Mouse (Mus musculus): Measurements from ENCODE around the gene Msi1. TPM values are rescaled to one million over a fixed set of nuclear protein-coding genes. Genes with fewer than 3 reads are reported as not detected.

The Msi1 gene
- total RNA-seq (2021), result 1 to 10 TPM; 1.9 to 2.0 TPM
- long read RNA-seq, experiment 1, result 0 reads
- long read RNA-seq, experiment 2, partial matches to known transcripts, result 1 of 1 reads
- long read RNA-seq, experiment 2, other reads (novel, unspliced or antisense), result 0 of 1 reads

GRCm38 (mm10) chr5:115429359-115430186 lies at the start of gene Msi1:
Gene Msi1 (plus strand): TSS chr5:115429599.
- intact Hi-C loops (cut with DNase I), result no loop called here
- peak; percentile 18 to 28 for DNase-seq

- intact Hi-C loops (cut with DNase I), result no loop called here
- no peak for DNase-seq
These were observed 37.5 kb upstream of the Msi1 start for GRCm38 (mm10) chr5:115391935-115392334.

GRCm38 (mm10) chr5:115392969-115393368 lies 36.4 kb upstream of the Msi1 start:
- DNase-seq, result no peak
- intact Hi-C loops (cut with DNase I), result no loop called here

GRCm38 (mm10) chr5:115394223-115394622 lies 35.2 kb upstream of the Msi1 start:
- intact Hi-C loops (cut with DNase I), result no loop called here
- DNase-seq, result no peak

DNA sequence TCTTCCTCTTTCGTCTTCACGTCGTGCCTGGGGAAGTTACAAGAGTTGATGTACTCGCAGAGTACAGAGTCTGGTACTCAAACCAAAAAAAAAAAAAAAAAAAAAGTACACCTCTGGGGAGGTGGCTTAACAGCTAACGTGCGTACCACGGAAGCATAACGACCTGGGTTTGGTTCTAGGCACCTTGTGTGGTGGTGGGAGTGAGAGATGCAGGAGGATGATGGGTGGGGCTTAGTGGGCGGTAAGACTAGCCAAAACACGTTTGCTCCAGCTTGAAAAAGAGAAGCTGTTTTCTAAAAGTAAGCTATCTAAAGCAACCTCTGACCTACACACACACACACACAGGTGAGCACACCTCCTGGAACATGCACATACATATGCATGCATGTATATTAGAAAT lies 34.6 kb upstream of the Msi1 start:
- no peak for DNase-seq
- intact Hi-C loops (cut with DNase I), result no loop called here

GRCm38 (mm10) chr5:115396654-115397053 lies 32.7 kb upstream of the Msi1 start:
- intact Hi-C loops (cut with DNase I), result no loop called here

DNA sequence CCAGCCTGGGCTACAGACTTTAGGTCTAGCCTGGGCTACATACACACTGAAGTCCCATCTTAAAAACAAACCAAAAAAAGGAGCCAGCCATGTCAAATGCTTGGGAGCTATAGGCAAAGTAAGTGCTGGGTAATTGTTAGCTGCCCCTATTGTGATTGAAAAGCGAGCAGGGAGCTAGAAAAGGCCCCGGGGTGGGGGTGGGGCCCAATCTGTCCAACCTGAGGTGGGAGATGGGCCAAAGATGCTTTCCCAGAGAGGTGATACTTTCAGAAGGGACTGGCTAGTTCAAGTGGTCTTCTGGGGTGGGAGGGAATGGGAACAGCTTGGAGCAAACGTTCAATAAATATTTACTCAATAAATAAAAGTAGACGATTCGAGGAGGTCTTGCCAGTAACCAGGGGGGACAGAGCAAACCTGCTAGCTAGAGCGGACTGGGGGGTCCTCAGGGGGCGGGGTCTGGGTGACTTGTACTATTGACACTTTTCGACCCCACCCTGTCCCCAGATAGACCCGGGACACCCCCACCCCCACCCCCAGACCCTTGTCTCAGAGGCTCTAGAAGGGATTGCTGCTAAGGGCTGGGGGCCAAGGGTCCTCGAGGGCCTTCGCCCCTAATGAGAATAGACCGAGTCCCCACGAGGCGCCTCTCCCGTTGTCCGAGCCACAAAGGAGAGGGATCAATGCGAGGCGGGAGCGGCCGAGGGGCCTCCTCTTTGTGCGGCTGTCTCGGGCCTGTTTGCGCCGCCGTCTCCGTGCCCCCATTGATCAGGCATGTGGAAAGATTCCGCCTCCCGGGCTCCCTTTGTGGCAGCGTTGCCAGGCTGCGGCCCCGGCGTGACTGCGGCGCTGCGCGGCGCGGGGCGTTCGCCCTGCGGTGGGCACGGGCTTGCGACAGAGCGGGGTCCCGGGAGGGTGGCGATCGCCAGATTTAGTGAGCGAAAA lies 31.3 kb upstream of the Msi1 start:
- DNase-seq, result no peak
- intact Hi-C loops (cut with DNase I), result no loop called here

More at GRCm38 (mm10) chr5:115396654-115397053, 32.7 kb upstream of the Msi1 start:
- DNase-seq, result no peak

DNA sequence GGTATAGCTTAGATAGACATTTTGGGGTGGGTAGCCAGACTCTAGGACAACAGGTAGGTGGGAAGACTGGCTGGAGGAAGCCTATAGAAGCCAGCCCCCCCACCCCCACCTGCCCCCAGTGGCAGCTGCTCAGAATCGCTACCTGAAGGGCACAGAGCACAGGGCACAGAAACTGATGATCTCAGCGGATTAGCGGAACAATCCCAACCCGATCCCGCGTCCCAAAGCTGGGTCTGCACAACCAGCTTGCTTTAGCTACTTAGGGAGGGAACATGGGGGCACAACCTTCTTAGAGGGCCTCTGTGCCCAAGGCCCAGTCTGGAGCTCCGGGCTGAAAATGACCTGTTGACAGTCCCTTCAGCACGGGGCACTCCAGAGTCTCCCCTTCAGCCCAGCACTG lies 27.3 kb upstream of the Msi1 start:
- intact Hi-C loops (cut with DNase I), result no loop called here
- DNase-seq, result no peak

DNA sequence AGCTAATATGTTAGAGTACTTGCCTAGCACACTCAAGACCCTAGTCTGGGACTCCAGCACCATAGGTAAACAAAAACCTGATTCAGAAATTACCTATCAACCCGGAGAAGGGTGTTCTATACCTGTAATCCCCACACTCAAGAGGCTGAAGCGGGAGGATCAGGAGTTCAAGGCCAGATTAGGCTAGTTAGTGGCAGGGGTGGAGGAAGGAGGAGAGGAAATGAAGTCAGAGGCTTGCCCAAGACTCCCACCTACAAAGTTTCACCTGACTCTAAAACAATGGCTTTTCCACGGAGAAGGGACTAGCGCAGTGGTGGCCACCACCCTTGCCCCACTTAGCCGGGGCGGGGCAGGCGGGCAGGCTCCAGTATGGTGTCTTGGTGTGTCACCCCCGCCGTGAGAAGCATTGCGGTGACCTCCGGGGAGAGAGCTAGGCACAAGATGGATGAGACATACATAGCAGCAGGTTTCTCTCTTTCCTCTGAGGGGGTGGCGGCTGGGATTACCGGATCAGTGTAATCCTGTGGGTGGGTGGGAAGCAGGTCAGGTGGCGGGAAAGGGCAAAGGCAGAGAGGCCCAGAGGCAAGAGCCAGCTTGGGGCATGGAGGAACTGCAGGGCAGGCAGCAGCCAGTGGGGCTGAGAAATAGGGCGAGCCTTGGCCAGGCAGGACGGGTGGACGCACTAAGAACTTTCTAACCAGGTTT lies 25.8 kb upstream of the Msi1 start:
- DNase-seq, result no peak
- intact Hi-C loops (cut with DNase I), result no loop called here

GRCm38 (mm10) chr5:115404241-115404794 lies 25.1 kb upstream of the Msi1 start:
- no peak for DNase-seq

DNA sequence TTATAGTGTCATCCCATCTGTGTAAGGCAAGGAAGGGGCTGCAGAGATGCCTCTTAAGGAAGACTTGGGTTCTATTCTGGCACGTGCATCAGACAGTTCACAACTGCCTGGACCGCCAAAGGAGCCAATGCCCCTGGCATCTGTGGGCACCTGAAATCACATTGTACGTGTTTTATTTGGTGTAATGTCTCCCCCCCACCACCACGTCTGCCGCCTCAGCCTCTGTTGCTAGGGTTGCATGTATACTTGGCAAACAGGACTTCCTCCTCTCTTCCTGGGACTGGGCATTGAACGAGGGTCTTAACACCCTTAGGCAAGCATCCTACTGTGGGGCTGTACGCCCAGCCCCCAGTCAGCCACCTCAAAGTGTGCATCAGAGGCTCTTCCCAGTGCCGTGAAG lies 24.2 kb upstream of the Msi1 start:
- no peak for DNase-seq
- intact Hi-C loops (cut with DNase I), result no loop called here

More at GRCm38 (mm10) chr5:115404241-115404794, 25.1 kb upstream of the Msi1 start:
- intact Hi-C loops (cut with DNase I), result no loop called here

DNA sequence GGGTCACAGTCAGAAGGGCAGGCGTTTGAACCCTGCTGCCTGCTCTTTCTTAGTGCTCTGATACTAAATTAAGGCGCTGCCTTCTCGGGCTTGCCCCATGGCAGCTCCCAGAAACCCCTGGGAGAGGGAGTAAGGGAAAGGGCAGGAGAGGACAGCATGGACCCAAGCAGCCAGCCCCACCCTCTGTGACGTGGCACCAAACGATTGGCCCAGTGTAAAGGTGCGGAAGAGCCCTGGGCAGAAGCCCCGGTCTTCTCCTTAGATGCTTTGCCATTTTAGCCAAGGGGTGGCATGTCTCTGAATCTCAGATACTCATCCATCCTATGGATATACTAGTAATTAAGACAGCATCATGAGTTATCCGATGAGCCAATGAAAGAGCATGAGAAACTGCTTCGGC lies 21.3 kb upstream of the Msi1 start:
- intact Hi-C loops (cut with DNase I), result no loop called here

DNA sequence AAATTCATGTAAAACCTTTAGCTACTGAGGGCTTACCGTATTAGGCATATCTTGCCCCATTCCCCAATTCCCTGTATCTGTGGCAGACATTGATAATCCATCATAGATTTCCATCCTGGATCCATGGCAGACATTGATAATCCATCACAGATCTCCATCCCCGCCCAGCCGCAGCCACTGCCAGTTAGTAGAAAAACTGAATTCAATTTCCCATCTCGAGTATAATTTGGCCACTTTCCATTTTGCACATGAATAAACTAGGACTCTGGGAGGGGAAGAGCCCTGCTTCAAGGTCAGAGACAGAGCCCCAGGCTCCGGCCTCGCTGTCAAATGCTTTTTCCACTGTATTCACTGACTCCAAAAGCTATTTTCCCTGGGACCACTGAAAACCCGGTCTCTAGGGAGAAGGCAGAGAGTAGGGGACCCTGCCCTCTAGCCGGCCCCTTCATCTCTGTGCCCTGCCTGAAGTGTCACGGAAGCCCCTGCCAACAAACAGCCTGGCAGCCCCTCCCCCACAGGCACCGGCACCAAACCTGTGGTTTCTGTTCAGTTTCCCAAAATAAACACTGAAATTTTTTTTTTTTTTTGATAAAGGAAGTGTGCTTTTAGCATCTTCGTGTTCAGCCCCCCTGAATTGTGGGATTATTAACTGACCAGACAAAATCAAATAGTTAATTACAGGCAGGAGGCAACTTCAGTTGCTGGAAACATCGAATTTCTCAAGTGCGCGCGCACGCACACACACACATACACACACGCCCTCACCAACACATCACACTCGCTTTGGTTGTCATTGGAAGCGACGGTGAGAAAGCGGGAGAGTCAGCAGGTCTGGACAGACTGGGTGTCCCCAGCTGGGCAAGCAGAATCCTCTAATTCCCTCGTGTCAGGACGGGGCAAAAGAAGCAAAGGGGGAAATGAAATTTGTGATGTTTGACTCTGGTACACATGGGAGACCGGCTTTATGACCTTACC lies 14.0 kb upstream of the Msi1 start:
- intact Hi-C loops (cut with DNase I), result no loop called here
- DNase-seq, result no peak

More for the DNA sequence above, 21.3 kb upstream of the Msi1 start:
- peak in 1 of 2 experiments; percentile 43 for DNase-seq

DNA sequence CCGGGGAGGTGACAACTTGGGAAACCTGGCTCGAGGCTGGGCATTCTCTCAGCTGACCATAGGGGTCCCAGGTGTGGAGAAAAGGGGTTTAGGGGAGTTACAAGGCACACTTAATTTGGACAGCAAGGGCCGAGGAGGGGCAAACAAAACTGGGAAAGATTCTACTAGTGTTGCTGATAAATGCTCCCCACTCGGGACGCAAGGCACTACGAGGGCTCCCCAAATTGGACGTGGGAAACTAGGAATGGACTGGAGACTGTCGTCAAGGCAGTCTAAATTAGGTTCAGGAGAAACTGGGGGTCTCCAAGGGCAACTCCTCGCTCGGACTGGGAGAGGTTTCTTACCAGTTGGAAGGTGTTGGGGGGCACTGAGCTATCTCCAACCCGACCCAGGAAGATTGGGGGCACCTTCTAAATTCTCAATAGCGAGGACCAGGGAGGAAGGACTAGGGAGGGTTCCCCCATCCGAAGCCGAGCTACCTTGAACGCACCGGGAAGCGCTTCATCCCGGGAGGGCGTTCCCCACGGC lies 504 bp upstream of the Msi1 start:
- DNase-seq, result no peak
- intact Hi-C loops (cut with DNase I), result no loop called here

- DNase-seq, result no peak
- intact Hi-C loops (cut with DNase I), result no loop called here
These were observed 975 bp downstream of the Msi1 start for GRCm38 (mm10) chr5:115430187-115430960.

DNA sequence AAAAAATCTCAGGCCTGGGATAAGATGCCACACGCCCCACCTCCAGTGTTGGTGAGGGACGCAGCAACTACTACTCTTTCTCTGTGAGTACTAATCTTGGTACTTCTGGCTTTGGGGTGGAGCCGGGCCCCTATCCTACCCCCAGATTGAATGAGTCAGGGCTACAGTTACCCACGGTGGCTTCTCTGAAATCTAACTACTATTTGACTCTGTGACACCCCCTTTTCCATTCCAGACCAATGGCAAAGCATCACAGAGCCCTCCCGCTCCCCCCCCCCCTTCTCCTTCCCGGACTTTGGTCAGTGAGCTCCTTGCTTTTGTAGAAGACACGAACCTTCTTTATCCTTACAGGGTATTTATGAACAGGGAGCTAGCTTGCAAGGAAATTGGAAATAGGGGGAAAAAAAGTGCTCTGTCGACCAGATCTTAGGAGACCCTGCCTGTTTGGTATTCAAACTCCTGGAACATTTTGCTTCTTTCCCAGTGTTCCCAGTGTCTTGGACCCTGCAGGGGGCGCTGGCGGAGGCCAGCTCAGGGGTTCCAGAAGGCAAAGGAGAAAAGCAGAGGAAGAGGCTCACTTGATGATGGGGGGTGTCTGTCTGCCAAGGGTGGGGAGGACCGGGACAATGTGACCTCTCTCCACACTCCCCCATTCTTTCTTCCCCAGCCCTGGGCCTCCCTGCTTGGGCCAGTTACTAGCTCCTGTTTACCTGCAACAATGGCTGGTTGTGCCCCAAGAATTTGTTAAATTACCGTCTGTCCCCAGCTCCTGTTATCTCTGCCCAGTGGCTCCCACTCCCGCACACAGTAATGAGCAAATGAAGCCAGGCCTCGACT lies 1.9 kb downstream of the Msi1 start:
- peak in 1 of 2 experiments; percentile 31 for DNase-seq
- intact Hi-C loops (cut with DNase I), result no loop called here

GRCm38 (mm10) chr5:115431898-115432259 lies 2.5 kb downstream of the Msi1 start:
- DNase-seq, result no peak
- intact Hi-C loops (cut with DNase I), result no loop called here
